Mouse (Mus musculus) thymus, postnatal 14 days (tissue): ENCODE measurements around the gene Gm49425.

Experiments
- DNase-seq: peaks from one replicate; pipeline ENCODE4 v3.0.0; 2021

The Gm49425 gene

DNA sequence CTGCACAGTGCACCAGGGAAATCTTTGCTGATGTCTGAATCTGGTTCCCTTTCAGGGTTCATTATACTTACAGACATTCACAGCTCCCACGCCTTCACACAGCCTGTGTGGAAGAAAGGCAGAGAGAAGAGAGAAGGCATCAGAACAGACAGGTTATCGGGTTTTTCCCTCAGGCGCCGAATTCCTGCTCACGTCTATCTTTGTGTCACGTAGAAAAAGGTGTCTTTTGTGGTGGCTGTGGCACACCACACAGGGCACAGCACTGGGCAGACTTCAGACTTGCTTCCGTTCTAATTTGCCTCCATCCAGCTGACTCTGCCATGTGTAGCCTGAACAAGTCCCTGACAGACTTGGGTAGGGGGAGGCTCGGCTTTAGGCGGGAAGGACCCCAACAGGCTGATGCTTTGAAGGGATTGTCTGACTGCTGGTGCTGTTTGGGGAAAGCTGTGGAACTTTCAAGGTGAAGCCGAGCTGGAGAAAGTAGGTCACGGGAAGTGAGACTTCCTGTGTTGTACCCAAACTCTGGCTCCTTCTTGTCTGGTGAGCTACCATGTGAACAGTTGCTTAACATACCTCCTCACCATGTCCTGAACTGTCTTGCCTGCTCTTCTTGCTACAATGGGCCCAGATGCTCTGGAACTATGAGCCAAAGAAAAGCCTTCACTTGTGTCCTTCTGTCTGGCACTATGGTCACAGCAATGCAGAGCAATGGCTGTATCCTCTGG, 31.0 kb downstream of the Gm49425 start:
- DNase-seq: peak; percentile 61

DNA sequence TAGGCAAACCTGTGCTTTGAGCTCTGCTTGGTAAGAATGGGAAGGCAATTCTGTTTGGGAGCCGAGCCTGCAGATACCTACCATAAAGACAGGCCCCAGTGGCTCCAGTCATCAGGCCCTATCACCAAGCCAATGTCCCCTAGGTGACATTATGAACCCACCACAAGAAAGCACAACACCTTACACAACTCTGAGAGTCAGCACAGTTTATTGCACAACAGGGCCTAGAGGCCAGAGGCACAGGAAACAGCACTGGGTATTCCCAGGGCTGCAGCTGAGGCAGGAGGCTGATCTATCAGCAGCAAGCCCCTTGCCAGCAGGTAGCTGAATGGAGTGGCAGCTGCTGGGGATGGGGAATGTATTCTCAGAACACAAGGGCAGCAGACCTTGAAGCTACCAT, 32.1 kb downstream of the Gm49425 start:
- DNase-seq: no peak

DNA sequence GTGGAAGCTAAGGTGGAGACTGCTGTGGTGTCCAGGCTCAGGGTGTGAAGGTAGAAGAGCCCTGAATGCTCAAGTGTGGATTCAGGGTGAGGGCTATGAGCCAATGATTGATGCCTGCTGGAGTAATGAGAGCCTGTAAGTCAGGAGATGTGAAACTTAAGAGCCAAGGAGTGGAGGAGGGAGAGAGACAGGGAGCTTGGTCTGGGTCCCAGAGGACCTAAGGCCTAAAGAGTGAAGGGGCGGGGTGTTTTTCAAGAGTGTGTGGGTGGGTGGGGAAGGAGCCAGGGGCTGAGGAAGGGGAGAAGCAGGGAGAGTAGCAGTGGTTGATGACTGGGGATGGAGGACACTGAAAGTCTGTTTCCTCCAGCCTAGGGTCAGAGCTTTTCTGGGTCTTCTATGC, 33.4 kb downstream of the Gm49425 start:
- no peak for DNase-seq

DNA sequence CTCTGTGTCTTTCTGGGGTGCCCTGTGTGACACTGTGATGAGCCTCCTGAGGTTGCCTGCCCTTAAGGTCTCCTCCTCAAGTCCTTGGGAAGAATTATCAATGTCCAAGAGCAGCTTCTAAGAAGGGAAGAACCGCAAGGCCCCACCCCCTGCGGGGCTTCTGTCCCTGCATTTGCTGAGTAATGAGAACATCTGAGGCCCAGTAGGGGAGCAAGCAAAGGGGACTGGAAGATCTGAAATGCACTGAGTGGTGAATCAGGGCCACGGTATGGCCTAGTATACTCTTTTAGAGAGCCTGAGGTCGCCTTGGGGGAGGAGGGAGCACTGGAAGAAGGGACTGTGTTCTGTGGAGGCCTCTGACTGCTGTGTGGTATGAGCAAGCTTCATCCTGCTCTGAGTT, 35.0 kb downstream of the Gm49425 start:
- DNase-seq: no peak

GRCm38 (mm10) chr15:101479666-101480060, 37.4 kb downstream of the Gm49425 start:
- peak; percentile 38 for DNase-seq

GRCm38 (mm10) chr15:101479007-101479665, 37.9 kb downstream of the Gm49425 start:
- DNase-seq: peak; percentile 87

DNA sequence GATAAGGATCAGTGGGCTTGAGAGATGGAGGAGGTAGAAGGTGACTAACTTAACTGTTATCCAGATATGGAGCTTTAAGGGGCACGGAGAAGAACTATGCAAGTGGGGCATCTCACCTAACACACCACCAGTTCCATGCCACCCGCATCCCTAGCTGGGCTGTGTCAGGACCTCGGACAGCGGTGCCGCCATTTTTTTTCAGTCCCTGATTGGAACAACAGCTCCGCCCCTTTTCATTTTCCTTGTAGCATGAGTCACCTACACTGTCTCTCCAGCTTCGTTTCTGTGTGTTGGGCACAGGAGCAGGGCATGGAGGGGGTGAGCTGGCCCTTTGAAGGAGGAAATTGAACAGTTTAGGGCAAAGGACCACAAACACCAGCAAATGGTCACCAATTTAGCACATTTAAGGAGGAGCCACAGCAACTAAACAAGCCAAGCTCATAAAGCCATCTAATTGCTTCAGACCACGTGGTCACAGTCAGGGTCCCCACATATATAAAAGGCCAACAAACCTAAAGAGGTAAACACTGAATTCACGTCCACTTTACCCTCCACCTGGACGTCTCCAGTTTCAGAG, 44.0 kb downstream of the Gm49425 start, which contains the start of gene Krt86:
Gene Krt86 (plus strand): TSS at position 527 of the 577 bp plus-strand sequence.
- no peak for DNase-seq

DNA sequence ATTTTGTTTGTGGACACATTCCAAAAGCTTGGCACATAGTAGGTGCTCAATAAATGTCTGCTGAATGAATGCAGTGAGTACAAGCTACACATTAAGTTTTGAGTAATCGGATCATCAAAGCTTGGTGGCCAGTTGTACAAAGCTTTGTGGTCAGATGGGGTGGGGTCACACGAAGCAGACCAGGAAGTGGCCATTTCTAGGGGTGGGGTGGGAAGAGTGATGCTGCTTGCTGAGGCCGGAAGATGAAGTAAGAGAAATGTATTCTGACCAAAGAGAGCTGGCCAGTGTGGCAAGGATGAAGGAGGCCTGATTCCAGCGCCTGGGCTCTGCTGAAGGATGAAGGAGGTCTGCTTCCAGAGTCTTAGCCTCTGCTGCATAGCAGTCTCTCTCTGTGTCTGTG, 48.0 kb downstream of the Gm49425 start:
- DNase-seq: no peak
